Mouse (Mus musculus) v-Abl transformed pro-B cells (cell line): Measurements from ENCODE around the gene Tlr7.
"Not testable (repeated sequence)": the region's sequence is repeated elsewhere in the genome, so short reads cannot be mapped to it uniquely, and the experiment has no call there.

Experiments
- in situ Hi-C, 2 experiments: fragments of 400-800 bp; cut with MboI; formaldehyde crosslinking; loops; one replicate each; pipeline ENCODE4 v1.15.1; 2025; ENCODE audit not compliant: unreplicated experiment in 2 of 2

Tlr7 gene

DNA sequence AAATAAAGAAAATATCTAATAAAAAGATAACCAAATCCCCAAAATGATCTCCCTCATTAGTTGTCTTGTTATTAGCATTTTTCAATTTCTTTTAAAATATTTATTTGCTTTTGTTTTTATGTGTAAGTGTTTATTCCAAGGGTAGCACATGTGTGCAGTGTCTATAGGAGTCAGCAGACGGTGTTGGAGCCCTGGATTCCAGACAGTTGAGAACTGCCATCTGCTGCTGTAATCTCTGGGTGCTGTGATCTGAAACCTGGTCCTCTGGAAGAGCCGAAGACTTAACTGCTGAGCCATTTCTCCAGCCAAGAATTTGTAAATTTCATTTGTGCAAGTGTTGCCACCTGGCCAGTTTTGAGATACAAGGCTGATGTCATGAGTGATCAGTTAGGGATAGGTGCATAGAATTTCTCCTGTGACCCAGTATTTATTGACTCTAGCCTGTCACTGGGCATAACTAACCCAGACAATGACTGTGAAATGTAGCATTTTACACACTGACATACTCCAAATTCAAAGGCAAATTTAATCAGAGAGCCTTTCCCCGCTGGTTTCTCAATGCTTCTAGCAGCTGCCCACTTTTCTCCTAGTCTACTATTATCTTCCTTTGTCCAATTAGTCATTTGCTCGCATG lies 15.1 kb downstream of the Tlr7 start:
- in situ Hi-C loops = no loop called here

GRCm38 (mm10) chrX:167302061-167302460 lies 28.3 kb downstream of the Tlr7 start:
- in situ Hi-C loops = not testable (repeated sequence)

- in situ Hi-C loops = loop anchor here (5.0 to 25.0 kb wide), 5 partner anchors 218 to 1660 kb away; partner anchors contain the start of gene Msl3 (in 1 of the 2)
Measured at GRCm38 (mm10) chrX:167276953-167277352, 53.4 kb downstream of the Tlr7 start.

- in situ Hi-C loops = loop anchor here (5.0 to 25.0 kb wide), 5 partner anchors 218 to 1661 kb away; partner anchors contain the start of gene Msl3 (in 1 of the 2)
Measured at GRCm38 (mm10) chrX:167276551-167276950, 53.8 kb downstream of the Tlr7 start.

DNA sequence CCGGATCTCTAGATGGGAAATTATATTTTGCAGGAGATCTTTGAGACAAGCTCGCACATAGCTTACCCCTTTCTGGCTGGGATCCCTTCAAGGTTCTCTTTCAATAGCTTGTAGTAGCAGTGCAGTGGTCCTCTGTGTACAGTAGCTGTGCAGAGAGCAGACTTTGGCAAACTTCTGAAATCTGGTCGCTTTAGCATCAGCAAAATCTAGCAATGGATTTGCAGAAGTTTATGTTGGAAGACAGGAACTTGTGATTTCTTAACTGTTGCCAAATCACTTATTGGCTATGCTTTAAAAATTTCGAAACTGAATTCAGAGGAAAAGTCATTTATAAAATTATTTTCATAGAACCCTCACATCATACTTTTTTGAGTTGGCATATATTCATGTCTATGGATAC lies 66.3 kb downstream of the Tlr7 start, which contains the start of gene Tlr8:
TSS of gene Tlr8 (minus strand) at position 244 of the 400 bp plus-strand sequence.
- in situ Hi-C loops = no loop called here

DNA sequence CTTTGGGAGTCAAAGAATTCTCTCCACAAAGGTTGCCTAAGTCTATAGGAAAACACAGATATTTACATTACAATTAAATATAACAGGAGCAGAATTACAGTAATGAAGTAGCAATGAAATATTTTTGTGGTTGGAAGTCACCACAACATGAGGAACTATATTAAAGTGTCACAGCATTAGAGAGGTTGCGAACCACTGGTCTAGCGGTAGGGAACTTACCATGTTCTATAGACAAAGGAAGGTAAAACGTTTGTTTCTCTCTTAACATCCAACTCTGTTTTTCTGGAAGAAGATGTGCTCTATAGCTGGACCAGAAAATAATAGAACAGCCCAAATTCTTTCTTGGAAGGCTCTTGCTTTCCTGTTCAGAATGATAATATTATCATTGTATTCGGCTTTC lies 66.8 kb downstream of the Tlr7 start:
- in situ Hi-C loops = no loop called here
